Mouse (Mus musculus) cortical plate, adult 2 months (tissue): ENCODE measurements at regions not wholly inside any gene's neighbourhood (a gene's known extent, or its start where the extent isn't known, plus 50 kb on each side); places are given as distances from the start of the nearest gene placed in this dataset.

Experiments used
- CTCF ChIP-seq: fragments of 200-500 bp; IDR thresholded peaks from 2 replicates; pipeline ENCODE4 v1.5.1; 2011; ENCODE audit warnings: mild to moderate bottlenecking, control low read depth, low read length; ENCODE audit not compliant: insufficient read depth; ENCODE audit errors: extremely low read depth
- POLR2A ChIP-seq: fragments of 200-500 bp; IDR thresholded peaks from 2 replicates; pipeline ENCODE4 v1.6.1; 2011; ENCODE audit warnings: mild to moderate bottlenecking, low read length, control low read depth; ENCODE audit not compliant: insufficient read depth; ENCODE audit errors: extremely low read depth

DNA sequence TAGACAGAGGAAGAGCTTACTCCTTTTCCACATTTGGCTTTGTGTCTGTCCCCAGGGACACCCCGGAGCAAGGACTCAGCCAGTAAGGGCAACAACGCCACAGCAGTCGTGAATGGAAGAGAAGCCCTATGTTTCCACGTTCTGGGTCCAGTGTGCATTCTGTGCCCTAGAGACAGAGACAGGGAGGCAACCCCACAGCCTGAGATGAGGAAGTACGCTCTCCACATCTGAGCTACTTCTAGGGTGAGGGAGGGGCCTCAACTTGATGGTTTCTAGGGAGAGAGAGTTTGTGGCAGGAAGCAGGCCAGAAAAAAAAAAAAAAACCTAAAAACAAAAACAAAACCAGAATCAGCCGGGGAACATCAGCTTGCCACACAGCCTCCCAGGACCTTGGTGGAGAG lies 233.4 kb downstream of the Rplp1 start:
- TF ChIP-seq CTCF (no peak), POLR2A (no peak)
